Mouse (Mus musculus): Measurements from ENCODE around the gene Irs1. TPM values are rescaled to one million over a fixed set of nuclear protein-coding genes. Genes with fewer than 3 reads are reported as not detected.

Gene Irs1
- total and polyA plus RNA-seq, 3 experiments: not detected

DNA sequence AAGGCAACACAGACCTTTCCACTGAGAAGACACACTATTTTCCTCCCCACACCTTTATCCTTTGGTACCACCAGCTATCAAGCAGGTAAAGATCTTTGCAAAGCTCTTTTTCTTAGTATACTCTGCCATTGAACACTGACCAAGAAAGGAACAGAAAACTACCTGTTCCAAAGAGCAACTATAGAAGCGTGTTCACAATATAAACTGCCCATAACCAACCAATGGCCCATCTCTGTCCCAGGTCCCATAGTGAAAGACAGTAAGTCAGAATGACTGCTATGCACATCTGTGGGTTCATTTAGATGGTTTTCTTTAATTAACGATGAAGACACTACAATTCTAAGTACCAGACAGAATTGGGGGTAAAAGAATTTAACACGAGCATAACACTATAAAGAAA lies 58.4 kb downstream of the Irs1 start, which contains the start of gene Gm9747:
Gene Gm9747 (plus strand): TSS at position 301 of the 400 bp plus-strand sequence.
- no peaks in the 10 kb centered on the region for H3K9me3 ChIP-seq (replicated peaks; ENCODE audit: insufficient read depth, low read length)
- no peak within 1 kb of the TSS for H3K4me3 ChIP-seq (ENCODE audit: control insufficient read depth in 1 of 2, insufficient read depth in 1 of 2, low read depth in 2 of 2, low read length in 2 of 2)
- no peaks in the 10 kb centered on the region for H3K4me1 ChIP-seq (ENCODE audit: control insufficient read depth in 1 of 2, insufficient read depth in 2 of 2, low read length in 2 of 2)
- H3K79me2 ChIP-seq (ENCODE audit: control insufficient read depth, insufficient read depth, low read length, poor library complexity): no peaks in the 10 kb centered on the region
- no peak within 1 kb of the TSS for H3K9ac ChIP-seq (ENCODE audit: control insufficient read depth, low read depth, low read length, poor library complexity, severe bottlenecking)
- no peak within 1 kb of the TSS for H3K27ac ChIP-seq (ENCODE audit: control insufficient read depth, low read depth, low read length)
- no peak for TF ChIP-seq SIN3A (IDR thresholded peaks at IDR 0.05; ENCODE audit: low read length)
- DNase-seq (ENCODE audit: low read depth, low spot score): no peak
- H3K36me3 ChIP-seq (ENCODE audit: control insufficient read depth in 1 of 2, insufficient read depth in 2 of 2, low read length in 2 of 2): no peaks in the 10 kb centered on the region
- no peaks in the 10 kb centered on the region for H3K27me3 ChIP-seq (ENCODE audit: control insufficient read depth in 1 of 2, insufficient read depth in 2 of 2, low read length in 2 of 2)

DNA sequence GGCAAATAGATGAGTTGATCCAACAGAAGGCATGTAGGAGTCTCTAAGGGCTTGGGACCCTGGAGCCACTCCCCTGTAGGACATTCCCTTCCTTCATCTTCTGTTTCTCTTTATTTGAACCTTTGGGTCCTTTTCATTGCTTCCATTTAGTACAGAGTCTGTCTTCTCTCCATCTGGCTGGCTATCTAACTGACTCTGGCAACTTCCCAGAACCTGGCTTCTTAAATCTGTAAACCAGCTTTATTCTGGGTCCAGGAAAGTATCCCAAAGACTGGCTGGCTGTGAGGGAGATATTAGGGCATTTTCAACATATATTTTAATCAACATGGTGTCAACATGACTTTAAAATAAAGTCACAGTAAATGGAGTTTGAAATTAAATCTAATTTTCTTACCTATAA lies 62.4 kb downstream of the Irs1 start:
- H3K9me3 ChIP-seq (replicated peaks; ENCODE audit: insufficient read depth, low read length): no peaks in the 10 kb centered on the region
- H3K36me3 ChIP-seq (ENCODE audit: control insufficient read depth in 1 of 2, insufficient read depth in 2 of 2, low read length in 2 of 2): no peaks in the 10 kb centered on the region
- no peak overlapping the region for H3K4me3 ChIP-seq (ENCODE audit: control insufficient read depth in 1 of 2, insufficient read depth in 1 of 2, low read depth in 2 of 2, low read length in 2 of 2)
- H3K27me3 ChIP-seq (ENCODE audit: control insufficient read depth in 1 of 2, insufficient read depth in 2 of 2, low read length in 2 of 2): no peaks in the 10 kb centered on the region
- H3K79me2 ChIP-seq (ENCODE audit: control insufficient read depth, insufficient read depth, low read length, poor library complexity): no peaks in the 10 kb centered on the region
- TF ChIP-seq MAX (IDR thresholded peaks at IDR 0.05; ENCODE audit: low read length): no peak
- no peak for TF ChIP-seq ZNF384 (IDR thresholded peaks at IDR 0.05; ENCODE audit: low read depth, low read length)
- TF ChIP-seq CHD1 (IDR thresholded peaks at IDR 0.05; ENCODE audit: low read depth, low read length): no peak
- no peak for TF ChIP-seq EP300 (IDR thresholded peaks at IDR 0.05; ENCODE audit: low read depth in 1 of 2, low read length in 2 of 2)
- no peak for TF ChIP-seq ZC3H11A (IDR thresholded peaks at IDR 0.05; ENCODE audit: low read depth, low read length)
- no peak for TF ChIP-seq TCF12 (IDR thresholded peaks at IDR 0.05; ENCODE audit: low read depth, low read length)
- no peak for TF ChIP-seq GATA1 (IDR thresholded peaks at IDR 0.05; ENCODE audit: low read depth, low read length)
- no peak for TF ChIP-seq RAD21 (IDR thresholded peaks at IDR 0.05; ENCODE audit: low read depth, low read length)
- no peak for TF ChIP-seq ETS1 (IDR thresholded peaks at IDR 0.05; ENCODE audit: low read depth, low read length)
- TF ChIP-seq POLR2AphosphoS5 (IDR thresholded peaks at IDR 0.05; ENCODE audit: borderline replicate concordance, low read depth, low read length): no peak
- no peak for TF ChIP-seq POLR2AphosphoS2 (IDR thresholded peaks at IDR 0.05; ENCODE audit: low read length)
- TF ChIP-seq MEF2A (IDR thresholded peaks at IDR 0.05; ENCODE audit: extremely low read depth, insufficient replicate concordance, low read depth, low read length, poor library complexity, severe bottlenecking): no peak
- TF ChIP-seq CTCF (IDR thresholded peaks at IDR 0.05 in 2 of 3, conservative IDR thresholded peaks at IDR 0.05 in 1 of 3; ENCODE audit: control insufficient read depth in 1 of 3, insufficient read depth in 1 of 3, low read depth in 2 of 3, low read length in 3 of 3, poor library complexity in 1 of 3, severe bottlenecking in 1 of 3): no peak
- TF ChIP-seq MYC (IDR thresholded peaks at IDR 0.05; ENCODE audit: low read depth, low read length): no peak
- TF ChIP-seq TBP (IDR thresholded peaks at IDR 0.05; ENCODE audit: low read depth, low read length): no peak
- no peak for TF ChIP-seq MAFK (IDR thresholded peaks at IDR 0.05; ENCODE audit: borderline replicate concordance, low read depth, low read length)
- no peak for TF ChIP-seq KAT2A (conservative IDR thresholded peaks at IDR 0.05; ENCODE audit: low read depth, low read length)
- TF ChIP-seq GABPA (IDR thresholded peaks at IDR 0.05; ENCODE audit: low read depth, low read length): no peak
- no peak for TF ChIP-seq E2F4 (IDR thresholded peaks at IDR 0.05; ENCODE audit: borderline replicate concordance, low read depth, low read length)
- TF ChIP-seq MAZ (IDR thresholded peaks at IDR 0.05; ENCODE audit: low read depth, low read length): no peak
- no peak for DNase-seq (ENCODE audit: low read depth, low spot score)
- H3K27ac ChIP-seq (ENCODE audit: control insufficient read depth, low read depth, low read length): no peak overlapping the region
- H3K9ac ChIP-seq (ENCODE audit: control insufficient read depth, low read depth, low read length, poor library complexity, severe bottlenecking): no peak overlapping the region
- H3K4me1 ChIP-seq (ENCODE audit: control insufficient read depth in 1 of 2, insufficient read depth in 2 of 2, low read length in 2 of 2): no peaks in the 10 kb centered on the region

Measured in MEL (cell line).